Mouse (Mus musculus) kidney, adult 11 months (tissue): ENCODE measurements around the gene Prkn.

Experiments
- DNase-seq: peaks from one replicate; pipeline ENCODE4 v3.0.0; 2022

Prkn gene

GRCm38 (mm10) chr17:11414288-11414687 lies 574.1 kb downstream of the Prkn start:
- DNase-seq = no peak

- DNase-seq = no peak
These were observed 577.0 kb downstream of the Prkn start for GRCm38 (mm10) chr17:11417150-11417549.

DNA sequence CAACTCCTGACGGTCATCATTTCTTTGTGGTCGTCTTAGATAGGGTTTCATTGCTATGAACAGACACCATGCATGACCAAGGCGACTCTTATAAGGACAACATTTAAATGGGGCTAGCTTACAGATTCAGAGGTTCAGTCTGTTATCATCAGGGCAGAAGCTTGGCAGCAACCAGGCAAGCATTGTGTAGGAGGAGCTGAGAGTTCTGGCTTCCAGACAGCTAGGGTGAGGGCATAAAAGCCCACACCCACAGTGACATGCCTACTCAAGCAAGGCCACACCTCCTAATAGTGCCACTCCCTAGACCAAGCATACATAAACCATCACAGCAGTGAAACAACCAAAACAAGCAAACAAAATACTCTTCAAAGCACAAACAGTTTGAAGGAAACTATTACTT lies 579.3 kb downstream of the Prkn start:
- no peak for DNase-seq

DNA sequence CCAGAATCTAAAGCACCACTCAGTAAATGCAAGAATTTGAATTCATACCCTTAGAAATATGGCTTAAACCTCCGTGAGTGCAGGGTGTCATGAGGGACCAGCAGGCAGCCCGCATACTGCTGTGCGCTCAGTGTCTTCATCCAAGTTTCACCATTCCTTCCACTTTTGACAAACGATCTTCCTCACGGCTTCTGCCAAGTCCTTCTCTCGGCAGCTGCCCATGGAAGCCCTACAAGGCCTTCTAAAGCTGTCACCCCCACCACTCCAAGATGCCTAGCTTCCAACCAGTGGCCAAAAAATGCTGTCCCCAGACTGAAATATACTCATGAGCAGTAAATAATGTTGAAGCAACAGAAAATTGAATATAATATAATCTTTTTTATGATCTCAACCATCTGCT lies 580.7 kb downstream of the Prkn start:
- no peak for DNase-seq

GRCm38 (mm10) chr17:11421264-11421940 lies 581.2 kb downstream of the Prkn start:
- DNase-seq = no peak

GRCm38 (mm10) chr17:11431323-11431722 lies 591.1 kb downstream of the Prkn start:
- no peak for DNase-seq

GRCm38 (mm10) chr17:11432593-11432992 lies 592.4 kb downstream of the Prkn start:
- DNase-seq = no peak

DNA sequence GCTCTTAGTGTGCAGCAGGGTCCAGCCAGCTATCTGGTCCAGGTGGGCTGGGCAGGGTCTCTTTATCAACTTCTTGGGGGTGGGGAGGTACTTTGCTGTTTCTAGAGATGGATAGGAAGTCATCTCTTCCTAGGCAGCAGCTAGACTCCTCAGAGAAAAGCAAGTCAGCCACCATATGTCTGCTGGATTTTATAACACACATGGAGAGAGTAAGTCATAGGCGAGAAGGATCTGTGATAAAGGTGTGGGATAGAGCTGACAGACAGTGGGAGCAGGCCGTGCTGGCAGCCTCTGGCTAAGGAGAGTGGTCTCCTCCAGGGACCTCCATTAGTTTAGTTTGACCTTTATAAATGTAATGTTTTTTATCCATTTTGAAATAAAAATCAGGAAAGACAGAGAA lies 622.5 kb downstream of the Prkn start:
- no peak for DNase-seq

GRCm38 (mm10) chr17:11466095-11466494 lies 625.9 kb downstream of the Prkn start:
- DNase-seq = no peak

- no peak for DNase-seq
These were observed 628.4 kb downstream of the Prkn start for GRCm38 (mm10) chr17:11468624-11469023.

DNA sequence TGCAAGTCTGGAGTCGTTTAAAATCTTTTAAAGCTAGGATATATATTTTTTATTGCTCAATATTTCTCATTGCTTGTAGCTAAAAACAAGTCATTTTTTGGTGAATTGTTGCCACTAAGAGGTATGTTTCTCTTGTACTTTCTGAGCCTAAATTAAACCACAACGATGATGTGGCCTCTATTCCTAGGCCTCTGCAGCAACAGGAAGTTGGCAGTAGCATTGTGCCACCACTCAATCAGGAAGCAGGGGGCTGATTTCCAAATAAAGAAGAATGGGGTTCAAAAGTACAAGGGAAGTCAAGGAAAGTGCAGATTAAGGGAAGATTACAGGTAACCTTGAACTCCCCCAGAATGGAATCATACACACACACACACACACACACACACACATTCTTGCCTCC lies 642.8 kb downstream of the Prkn start:
- DNase-seq = no peak

DNA sequence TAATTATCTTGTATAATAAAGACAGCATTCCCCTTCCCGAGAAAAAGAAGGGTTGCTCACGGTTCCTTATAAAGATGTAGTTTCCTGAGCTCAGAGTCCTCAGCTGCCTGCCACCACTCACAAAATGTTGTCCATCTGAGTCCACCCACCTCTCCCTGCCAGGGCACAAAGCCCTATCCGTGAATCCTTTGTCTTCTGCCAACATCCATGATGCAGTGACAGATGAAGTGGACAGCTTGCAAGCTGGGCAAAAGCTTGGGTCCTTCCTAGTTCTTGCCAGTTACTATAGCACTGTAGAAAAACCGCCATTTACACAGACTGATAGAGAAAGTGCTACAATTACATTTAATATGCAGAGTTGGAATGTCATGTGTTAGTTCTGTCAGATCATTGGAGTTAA lies 649.9 kb downstream of the Prkn start:
- no peak for DNase-seq

DNA sequence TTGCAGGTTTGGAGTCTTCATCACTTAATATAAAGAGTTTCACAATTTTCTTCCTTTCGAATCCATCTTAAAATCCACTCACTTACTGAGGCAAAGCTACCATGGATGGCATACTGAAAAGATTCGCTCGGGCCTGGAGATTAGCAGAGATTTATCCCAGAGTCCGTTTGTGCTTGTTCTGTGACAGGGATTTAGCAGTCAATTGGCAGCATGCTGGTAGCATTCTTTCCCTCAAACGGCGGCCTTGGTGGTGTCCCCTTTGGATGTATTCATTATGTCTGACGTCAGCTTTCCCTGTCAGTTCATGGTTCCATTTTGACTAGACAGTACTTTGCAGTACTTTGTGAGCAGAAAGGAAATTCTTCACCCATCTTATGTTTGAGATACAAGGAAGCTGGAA lies 662.4 kb downstream of the Prkn start:
- no peak for DNase-seq

- no peak for DNase-seq
These were observed 664.3 kb downstream of the Prkn start for GRCm38 (mm10) chr17:11504496-11504895.

DNA sequence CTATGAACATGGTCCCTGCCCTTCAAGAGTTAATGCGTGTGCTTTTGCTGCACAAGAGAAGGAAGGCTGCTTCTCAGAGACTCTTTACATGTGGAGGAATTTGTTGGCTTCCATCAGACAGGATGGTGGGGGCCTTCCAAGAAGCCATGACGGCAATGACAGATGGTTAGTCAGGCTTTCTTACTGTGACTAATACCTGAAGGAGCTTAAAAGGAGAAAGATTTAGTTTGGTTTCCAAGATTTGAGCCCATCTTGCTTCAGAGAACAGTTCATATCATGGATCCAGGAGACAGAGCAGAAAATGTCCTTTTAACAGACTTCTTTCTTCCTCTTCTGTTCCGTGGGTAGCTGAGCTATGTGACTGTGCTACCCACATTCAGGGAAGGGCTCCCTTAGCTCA lies 666.9 kb downstream of the Prkn start:
- no peak for DNase-seq

- DNase-seq = no peak
These were observed 669.9 kb downstream of the Prkn start for GRCm38 (mm10) chr17:11510081-11510480.

GRCm38 (mm10) chr17:11514032-11514761 lies 674.0 kb downstream of the Prkn start:
- DNase-seq = no peak

- DNase-seq = no peak
These were observed 675.4 kb downstream of the Prkn start for GRCm38 (mm10) chr17:11515619-11516018.

DNA sequence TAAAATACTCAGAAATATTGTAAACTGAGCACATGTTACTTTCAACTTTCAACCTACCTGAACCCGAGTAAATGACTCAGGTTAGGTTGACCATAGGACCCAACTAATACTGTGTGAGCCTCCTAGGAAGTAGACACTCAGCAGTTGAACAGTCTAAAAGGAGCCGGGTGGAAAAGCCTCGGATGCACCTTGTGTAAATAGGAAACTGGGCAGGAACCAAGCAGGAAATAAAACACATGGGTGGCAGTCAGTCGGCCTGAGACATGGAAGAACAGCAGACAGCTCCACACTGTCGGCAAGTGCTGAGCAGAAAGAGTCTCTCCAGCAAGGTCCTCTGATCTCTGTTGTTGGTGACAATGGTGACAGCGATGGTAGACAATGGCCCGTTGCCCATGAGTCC lies 676.0 kb downstream of the Prkn start:
- DNase-seq = no peak

- DNase-seq = no peak
These were observed 691.9 kb downstream of the Prkn start for GRCm38 (mm10) chr17:11532066-11532465.

DNA sequence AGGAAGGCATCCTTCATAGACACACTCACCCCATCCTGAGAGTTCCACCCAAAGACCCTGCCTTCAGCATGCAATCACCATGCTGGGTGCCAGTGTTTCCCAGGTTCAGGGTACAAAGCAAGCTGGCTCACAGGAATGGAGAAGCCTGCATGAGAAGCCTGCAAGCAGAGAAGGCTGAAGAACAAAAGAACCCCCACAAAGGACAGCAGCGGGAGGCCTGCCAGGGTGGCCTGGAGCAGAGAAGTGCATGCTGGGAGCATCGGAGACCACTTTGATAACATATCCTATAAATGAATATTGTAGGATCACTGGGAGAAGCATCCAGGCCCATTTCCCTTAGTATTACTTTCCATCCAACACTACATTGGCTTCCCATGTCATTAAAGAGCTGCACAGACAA lies 692.6 kb downstream of the Prkn start:
- DNase-seq = no peak

GRCm38 (mm10) chr17:11533835-11534234 lies 693.7 kb downstream of the Prkn start:
- no peak for DNase-seq

GRCm38 (mm10) chr17:11538826-11539225 lies 698.6 kb downstream of the Prkn start:
- DNase-seq = no peak

- DNase-seq = no peak
These were observed 701.9 kb downstream of the Prkn start for GRCm38 (mm10) chr17:11541928-11542623.
